Mouse (Mus musculus): ENCODE measurements around the gene Ces1f.

- no peak for TF ChIP-seq CEBPB (IDR thresholded peaks at IDR 0.05; ENCODE audit: insufficient read depth, poor library complexity, severe bottlenecking)
- no peak for TF ChIP-seq POLR2A (IDR thresholded peaks at IDR 0.05; ENCODE audit: insufficient read length, low read depth)
- no peak for TF ChIP-seq TCF12 (IDR thresholded peaks at IDR 0.05; ENCODE audit: insufficient read depth, poor library complexity, severe bottlenecking)
- TF ChIP-seq MYOD1 (IDR thresholded peaks at IDR 0.05; ENCODE audit: control insufficient read depth in 1 of 3, insufficient read length in 2 of 3, low read depth in 2 of 3): no peak
- no peak for TF ChIP-seq MYOG (IDR thresholded peaks at IDR 0.05; ENCODE audit: control insufficient read depth in 1 of 3, insufficient read depth in 1 of 3, insufficient read length in 2 of 3, low read depth in 2 of 3)
- no peak for TF ChIP-seq SRF (IDR thresholded peaks at IDR 0.05; ENCODE audit: control insufficient read depth, insufficient read length, low read depth)
- TF ChIP-seq E2F4 (IDR thresholded peaks at IDR 0.05; ENCODE audit: insufficient read depth): no peak
- no peak for TF ChIP-seq MAX (IDR thresholded peaks at IDR 0.05; ENCODE audit: low read depth)
- no peak for TF ChIP-seq POLR2AphosphoS2 (IDR thresholded peaks at IDR 0.05; ENCODE audit: insufficient read length, low read depth)
- no peak for TF ChIP-seq REST (IDR thresholded peaks at IDR 0.05; ENCODE audit: insufficient read depth, insufficient read length)
- TF ChIP-seq TCF3 (IDR thresholded peaks at IDR 0.05; ENCODE audit: insufficient read length, low read depth): no peak
Measured at GRCm38 (mm10) chr8:93315557-93315956, 36.0 kb upstream of the Ces1f start.
